Mouse (Mus musculus) hematopoietic stem cell, adult 5-6 weeks (primary cell): ENCODE results near the gene Gpatch3. TPM values are rescaled to one million over a fixed set of nuclear protein-coding genes. Genes with fewer than 3 reads are reported as not detected.

ENCODE experiments used
- ATAC-seq, 2 experiments: fragments of 125-278 bp in 1 of 2; replicated peaks in 1 of 2; 2 replicates each; pipeline ENCODE4 v1.8.0; 2016 to 2017; ENCODE audit warnings: inconsistent platforms in 2 of 2, mild to moderate bottlenecking in 2 of 2, moderate number of reproducible peaks in 2 of 2, low read depth in 1 of 2, moderate TSS enrichment in 1 of 2; ENCODE audit not compliant: low FRiP score in 2 of 2, poor library complexity in 2 of 2, severe bottlenecking in 2 of 2, insufficient read depth in 1 of 2, low TSS enrichment in 1 of 2
- total RNA-seq: library from RNA; stranded (forward); fragments of 172-1452, 232-1000 nt; gene quantifications from 2 replicates; pipeline ENCODE4 v1.2.3, GENCODE M21; 2017

Gpatch3 gene
- total RNA-seq: 11.9 and 20.9 TPM in 2 replicates

DNA sequence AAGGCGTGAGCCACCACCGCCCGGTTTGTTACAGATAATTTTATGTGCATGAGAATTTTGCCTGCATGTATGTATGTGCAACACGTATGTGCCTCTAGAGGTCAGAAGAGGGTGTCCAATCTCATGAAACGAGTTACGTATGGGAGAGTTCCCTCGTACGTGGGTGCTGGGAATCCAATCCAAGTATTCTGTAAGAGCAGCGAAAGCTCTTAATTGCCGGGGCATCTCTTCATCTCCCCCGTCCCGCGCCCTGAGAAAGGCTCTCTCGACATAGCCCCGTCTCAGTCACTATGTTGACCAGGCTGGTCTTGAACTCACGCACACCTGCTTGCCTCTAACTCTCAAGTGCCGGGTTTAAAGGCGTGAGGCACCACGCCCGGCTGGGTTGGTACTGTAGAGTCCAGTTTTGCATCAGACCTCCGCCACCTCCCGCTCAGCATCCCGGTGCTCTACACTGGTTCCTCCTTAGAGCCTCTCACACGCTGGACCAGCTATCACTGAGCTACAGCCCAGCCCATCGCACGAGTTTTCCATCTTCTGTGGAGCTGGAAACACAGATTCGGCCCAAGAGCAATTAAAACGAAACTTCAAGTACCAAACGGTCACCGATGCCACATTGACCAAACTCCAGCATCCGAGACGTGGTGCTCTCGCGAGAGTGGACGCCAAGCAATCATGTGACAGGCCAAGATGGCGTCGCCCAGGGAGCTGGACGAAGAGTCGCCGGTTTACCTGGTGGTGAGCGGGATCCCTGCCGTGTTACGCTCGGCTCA is at the start of gene Gpatch3:
TSS of gene Gpatch3 (plus strand) at position 676 of the 773 bp plus-strand sequence.
- peak; percentile 87 to 96 for ATAC-seq

DNA sequence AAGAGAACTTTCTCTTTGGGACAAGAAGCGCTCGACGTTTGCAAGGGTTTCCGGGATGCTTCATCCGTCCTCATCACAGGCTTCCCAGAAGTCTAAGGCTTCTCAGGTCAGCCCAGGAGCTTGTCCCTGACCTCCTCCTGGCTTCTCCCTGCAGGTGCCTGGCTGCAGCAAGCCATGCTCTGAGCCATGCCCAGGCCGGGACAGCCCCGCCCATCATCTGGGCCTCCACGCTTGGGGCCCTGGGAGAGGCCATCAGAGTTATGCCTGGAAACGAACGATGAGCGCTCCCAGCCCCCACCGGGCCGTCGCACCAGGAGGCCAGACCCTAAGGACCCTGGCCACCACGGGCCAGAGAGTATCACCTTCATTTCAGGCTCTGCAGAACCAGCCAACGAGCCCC is 46.8 kb upstream of the Gpatch3 start:
- ATAC-seq: no peak

DNA sequence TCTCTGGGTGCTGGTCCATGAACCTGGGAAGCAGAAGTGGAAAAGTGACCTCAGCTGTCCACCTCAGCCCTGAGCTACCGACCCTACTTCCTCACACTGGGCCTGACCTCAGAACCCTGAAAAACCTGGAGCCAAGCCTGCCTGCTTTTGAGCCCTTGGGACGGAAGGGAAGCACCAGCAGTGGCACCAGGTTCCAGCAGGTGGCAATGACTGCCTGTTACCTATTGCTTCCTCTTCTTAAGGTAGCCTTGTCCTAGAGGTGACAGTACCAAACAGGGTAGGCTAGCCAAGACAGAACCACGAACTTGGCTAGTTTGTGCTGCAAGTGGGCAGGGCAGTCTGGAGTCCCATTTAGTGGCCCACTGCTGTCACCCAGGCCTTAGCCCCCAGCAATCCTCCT is 41.8 kb upstream of the Gpatch3 start:
- ATAC-seq: no peak

DNA sequence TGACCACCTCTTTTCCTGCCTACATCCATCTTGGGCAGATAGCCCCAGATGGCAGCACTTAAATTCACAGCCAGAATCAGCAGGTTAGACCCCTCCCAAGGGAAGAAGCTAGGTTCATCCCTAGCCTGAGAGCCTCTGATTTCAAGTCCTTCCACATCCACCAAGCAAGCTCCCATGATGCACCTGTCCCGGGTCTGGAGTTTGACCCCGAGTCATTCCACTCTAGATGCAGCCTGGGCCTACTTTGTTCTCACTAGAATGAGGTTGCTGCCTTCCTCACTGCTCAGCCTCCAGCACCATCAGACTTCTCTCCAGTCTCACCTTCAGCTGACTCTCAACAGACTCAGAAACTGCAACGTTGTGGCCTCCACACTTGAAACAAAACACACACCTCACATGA is 38.5 kb upstream of the Gpatch3 start:
- no peak for ATAC-seq

DNA sequence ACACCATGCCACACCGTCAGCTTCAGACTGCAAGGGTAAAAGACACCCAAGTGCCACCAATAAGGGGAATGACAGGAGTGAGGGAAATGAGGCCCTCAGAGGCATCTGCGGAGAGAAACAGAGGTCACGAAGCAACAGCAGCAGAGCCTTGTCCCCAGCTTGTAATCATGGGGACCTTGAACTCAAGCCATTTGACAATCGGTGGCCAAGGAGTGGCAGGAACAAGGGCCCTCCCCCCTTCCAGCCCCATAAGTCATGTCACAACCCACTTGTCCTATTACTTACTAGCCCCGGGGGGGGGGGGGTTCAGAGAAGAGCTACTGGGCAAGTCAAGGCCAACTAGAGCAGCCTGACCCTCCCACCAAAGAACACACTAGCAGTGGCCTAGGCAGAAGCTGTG is 37.9 kb upstream of the Gpatch3 start:
- ATAC-seq: no peak

DNA sequence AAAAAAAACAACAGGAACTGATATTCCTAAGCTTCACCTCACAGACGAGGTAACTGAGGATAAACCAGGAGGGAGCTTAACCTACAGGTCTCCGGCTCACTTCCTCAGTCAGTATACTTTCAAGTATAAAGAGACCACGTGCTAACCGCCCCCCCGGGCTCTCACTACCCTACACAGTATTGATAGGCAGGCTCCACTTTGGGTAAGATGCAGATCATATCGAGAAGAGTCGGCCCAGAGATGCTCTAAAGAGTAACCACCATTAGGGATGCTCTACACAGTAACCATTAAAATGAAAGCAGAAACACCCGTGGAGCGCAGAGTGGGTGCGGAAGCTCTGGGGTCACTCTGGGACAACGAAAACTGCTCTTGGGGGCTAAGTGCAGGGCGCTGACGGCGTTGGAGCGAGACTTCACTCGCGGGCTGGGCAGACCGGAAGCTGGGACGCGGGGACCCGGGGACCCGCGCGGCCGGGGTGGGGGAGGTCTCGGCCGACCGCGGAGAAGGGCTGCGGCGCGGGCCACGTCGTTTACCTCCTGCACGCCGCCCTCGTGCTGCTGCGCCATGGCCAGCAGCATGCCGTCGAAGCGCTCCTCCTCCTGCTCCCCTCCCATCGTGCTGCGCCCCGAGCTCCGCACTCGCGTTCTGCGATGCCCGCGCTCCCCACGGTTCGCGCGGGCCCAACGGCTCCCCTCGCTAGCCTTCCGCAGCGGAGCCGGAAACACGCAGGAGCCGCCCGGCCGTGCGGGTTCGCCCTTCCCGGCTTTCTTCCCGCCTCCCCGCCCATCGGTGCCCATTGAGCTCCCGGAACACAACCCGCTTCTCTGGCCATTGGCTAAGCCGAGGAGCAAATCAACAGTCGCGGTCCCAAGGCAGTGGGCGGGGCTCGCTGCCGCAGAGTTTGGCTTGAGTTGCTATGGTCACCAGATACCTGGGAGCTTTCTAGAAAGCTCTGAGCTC is 29.0 kb upstream of the Gpatch3 start, which contains the start of gene Nudc:
TSS of gene Nudc (minus strand) at position 725 of the 960 bp plus-strand sequence.
- ATAC-seq: peak; percentile 97 to 99

DNA sequence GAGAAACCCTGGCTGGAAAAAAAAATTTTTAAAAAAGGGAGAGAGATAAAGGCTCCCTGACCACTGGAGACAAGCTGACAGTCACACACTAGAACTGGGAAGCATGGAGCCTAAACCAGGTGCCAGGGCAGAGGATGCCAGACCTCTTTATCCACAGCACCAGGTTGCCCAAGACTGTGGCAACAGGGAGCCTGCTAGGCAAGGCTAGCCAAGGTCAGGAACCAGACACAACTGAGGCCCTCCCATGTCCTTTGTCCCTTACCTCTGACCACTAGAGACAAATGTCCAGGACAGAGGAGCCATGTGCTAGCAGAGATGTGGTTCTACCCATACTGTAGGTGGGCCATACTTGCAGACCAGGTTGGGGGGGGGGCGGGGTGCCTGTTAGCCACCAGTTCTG is 22.5 kb upstream of the Gpatch3 start:
- ATAC-seq: no peak

DNA sequence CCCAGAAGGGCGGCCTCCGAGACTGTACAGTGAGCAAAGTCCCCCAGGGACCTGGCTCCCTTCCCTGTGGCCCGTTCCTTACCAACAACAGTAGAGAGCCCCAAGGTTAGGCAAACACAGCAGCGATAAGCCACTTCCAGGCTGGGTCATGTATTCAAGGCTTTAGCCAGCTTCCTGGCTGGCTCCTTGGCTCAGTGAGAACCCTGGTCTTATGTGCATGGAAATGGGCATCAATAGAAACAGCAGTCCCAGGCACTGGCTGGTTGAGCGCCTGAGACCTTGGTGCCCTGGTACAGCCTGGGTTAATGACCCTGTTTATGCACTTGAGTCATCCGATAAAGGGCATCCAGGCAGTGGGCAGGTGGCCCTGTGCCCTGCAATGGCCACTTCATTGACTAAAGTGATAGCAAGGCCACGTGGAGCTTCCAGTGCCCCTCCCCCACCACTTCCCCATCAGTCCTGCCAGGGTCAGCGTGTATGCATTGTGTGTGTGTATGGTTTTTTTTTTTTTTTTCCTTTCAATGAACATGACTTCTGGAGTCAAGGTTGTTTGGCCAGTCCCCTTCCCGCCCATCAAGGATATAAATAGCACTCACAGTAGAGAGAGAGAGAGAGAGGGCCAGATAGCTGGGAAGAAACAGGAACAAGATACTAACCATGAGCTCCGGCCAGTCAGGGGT is 21.6 kb upstream of the Gpatch3 start, which contains the start of gene Nr0b2:
TSS of gene Nr0b2 (plus strand) at position 609 of the 680 bp plus-strand sequence.
- peak; percentile 37 to 47 for ATAC-seq

DNA sequence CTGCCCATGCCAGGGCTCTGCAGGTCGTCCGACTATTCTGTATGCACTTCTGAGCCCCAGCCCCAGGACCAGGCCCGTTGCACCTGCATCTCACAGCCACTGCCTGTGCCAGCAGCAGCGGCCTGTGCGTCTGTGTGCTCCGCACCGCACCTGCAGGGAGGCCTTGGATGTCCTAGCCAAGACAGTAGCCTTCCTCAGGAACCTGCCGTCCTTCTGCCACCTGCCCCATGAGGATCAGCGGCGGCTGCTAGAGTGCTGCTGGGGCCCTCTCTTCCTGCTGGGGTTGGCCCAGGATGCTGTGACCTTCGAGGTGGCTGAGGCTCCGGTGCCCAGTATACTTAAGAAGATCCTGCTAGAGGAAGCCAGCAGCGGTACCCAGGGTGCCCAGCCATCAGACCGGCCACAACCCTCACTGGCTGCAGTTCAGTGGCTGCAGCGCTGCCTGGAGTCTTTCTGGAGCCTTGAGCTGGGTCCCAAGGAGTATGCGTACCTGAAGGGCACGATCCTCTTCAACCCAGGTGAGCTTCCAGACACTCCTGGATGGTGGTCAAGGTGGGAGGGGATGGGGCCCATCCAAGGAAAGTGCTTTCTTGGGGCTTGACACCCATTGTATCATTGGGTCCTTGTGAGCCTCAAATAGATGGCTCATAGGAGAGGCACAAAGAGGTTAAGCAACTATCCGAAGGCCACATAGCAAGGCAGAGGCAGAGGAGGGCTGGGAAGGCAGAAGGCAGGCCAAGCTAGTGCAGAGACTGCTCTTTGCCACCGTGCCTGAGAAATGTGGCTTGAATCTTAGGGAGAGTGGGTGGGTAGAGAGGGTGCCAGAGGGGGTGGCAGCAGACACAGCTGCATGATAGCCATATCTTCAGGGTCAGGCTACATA is 20.9 kb upstream of the Gpatch3 start:
- peak; percentile 46 to 55 for ATAC-seq

DNA sequence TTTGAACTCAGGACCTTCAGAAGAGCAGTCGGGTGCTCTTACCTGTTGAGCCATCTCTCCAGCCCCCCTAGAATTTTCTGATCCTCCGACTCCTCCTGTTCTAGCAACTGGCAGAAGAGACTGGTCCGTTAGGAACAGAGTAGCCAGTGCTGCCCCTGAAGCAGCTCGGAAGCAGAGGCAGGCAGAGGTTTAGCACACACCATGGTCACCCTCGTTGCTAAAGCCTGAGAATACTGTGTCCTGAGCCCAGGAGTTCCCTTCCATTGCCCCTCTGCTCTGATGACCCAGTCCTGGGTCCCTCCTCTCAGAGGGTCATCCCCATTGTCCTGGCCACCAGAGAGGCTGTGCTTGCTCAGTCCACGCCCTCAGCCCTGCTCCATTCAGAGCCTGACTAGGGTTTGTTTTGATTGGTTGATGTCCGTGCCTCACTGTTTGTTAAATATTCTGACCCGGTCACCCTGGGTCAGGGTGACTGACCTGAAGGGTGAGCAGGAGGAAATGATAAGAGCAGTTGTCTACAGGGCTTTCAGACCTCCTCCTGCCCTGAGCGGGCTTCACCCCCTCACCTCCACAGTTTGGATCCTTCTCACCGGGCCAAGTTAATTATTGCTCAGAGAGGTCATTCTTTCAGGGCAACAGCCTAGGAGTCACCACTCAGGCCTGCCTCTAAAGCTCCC is 17.4 kb upstream of the Gpatch3 start:
- ATAC-seq: no peak

DNA sequence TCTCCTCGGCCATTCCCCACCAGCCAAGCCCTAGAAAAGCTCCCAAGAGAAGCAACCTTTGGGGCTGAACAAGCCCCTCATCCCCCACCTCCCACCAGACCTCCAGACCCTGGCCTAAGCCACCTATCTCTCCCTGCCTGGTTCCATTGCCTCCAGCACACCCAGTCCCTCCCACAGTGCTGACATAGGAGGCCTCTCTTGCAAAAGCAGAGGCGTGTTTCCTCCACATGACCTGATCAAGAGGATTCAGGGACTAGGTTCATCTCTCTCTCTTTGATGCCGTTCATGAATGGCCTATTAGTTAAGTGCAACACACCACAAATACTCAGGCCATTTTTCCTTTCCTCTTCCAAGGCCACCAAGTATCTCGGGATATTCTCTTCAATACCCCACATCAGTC is 14.7 kb upstream of the Gpatch3 start:
- ATAC-seq: no peak

DNA sequence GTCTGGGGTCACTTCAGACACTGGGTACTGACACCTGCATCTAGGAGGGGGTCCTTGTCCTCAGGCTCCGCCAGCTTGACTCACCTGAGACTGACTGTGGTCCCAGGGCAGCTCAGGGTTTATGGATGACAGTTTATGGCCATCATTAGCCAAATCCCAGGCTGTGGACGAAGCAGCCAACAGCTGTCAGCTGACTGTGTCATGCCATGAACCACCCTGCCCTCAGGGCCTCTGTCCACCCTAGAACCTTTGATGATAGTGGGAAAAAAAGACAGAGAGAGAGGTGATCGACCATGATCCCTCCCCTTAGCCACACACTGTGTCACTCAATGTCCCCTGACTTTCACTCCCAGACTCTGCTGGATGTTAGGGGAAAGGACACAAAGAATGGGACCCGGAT is 12.9 kb upstream of the Gpatch3 start:
- no peak for ATAC-seq

DNA sequence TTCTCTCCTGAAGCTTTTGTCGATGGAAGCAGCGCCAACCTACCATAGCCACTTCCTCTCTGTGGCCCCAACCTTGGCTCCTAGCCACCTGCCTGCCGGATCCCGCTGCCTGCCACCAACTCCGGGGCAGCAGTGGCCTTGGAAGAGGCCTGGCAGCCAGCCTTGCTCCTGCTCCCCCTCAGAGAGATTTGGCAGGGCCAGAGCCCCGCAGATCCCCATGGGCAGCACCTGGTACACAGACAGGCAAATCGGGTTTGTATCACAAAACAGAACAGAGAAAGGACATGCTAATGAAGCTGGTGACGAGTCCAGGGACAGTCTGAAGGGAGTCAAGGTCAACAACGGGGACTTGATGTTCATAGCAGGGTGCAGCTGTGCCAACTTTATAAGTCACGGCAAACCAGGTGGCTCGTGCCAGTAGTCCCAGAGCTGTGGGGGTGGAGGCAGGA is 11.4 kb upstream of the Gpatch3 start:
- peak; percentile 77 to 90 for ATAC-seq

DNA sequence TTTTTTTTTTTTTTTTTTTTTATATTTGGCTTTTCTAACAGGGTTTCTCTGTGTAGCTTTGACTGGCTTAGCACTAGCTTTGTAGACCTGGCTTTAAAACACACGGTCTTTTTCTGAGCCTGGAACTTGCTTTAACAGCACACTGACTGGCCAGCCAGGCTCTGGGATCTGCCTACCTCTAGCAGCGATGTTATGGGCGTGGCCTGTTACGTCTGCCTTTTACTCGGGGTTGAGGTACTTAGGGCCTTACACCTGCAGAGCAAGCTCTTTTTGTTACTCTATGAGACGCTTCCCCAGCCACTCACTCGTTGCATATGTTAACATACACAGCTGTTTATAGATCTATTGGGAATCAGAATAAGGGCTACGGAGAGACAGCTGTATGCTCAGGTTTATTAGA is 7.3 kb upstream of the Gpatch3 start:
- ATAC-seq: no peak

DNA sequence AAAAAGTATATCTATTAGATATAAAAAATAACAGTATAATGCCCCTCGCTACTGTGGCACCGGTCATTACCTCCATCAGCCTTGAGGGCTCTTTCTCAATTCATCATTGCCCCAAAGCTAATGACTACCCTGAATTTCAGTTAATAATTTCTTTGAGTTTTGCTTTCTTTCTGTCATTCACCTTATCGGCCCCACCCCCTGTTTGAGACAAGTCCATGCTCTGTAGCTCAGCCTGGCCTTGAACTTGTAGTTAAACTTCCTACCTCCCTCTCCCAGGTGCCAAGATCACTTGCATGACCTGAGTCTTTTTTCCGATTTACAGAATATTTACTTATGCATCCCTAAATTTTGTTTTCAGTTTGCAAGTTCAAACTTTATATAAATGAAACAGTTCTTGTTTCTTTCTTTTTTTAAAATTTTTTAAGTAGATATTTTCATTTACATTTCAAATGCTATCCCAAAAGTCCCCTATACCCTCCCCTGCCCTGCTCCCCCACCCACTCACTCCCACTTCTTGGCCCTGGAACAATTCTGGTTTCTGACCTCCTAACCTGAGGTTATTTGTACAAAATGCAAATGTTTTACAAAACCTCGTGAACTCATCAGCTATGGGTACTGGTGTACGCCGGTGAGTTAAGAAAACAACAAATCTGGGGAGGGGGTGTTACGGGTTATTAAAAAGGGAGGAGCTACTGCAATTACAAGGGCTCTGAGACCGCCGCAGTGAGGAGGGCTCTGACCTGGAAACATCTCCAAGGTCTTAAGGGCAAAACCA is 5.1 kb upstream of the Gpatch3 start:
- ATAC-seq: no peak

DNA sequence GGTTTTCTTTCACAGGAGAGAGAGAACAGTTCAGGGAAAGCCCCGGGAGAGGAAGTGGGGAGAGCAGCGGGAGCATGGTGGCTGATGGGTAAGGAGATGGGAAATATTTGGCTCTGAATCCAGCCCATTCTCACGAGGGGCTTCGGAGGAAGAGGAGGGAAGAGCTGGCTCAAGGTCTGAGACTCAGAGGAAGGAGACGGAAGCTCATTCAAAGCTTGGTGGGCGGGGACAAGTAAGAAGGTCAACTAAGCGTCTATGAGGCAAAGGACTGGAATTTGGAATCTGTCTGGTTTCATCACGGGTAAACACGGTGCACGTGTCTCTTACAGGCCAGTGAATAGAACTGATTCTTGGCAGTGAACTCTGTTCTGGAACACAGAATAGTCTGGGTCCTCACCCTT is 4.5 kb upstream of the Gpatch3 start:
- ATAC-seq: no peak; a peak in 1 of 4 replicates
